Mouse (Mus musculus) intestine, postnatal 0 days (tissue): Measurements from ENCODE around the gene Mrpl23. TPM values are rescaled to one million over a fixed set of nuclear protein-coding genes. Genes with fewer than 3 reads are reported as not detected.

Experiments
- ATAC-seq: fragments of 200-750 bp; cut with Nextera tagmentation; 2 replicates; pipeline ENCODE4 v1.8.0; 2017; ENCODE audit warnings: mild to moderate bottlenecking, moderate TSS enrichment, moderate library complexity
- H3K27ac ChIP-seq: fragments of 300-500 bp; sonication (generic); 2 replicates; pipeline ENCODE4 v1.5.1; 2014; ENCODE audit warnings: mild to moderate bottlenecking, low read depth, low read length, moderate library complexity
- H3K27me3 ChIP-seq: fragments of 300-500 bp; sonication (generic); replicated peaks from 2 replicates; pipeline ENCODE4 v1.6.1; 2014; ENCODE audit warnings: low read length, mixed read lengths; ENCODE audit not compliant: control insufficient read depth, insufficient read depth
- H3K36me3 ChIP-seq: fragments of 300-500 bp; sonication (generic); 2 replicates; pipeline ENCODE4 v1.6.1; 2014; ENCODE audit warnings: mild to moderate bottlenecking, moderate library complexity; ENCODE audit not compliant: control insufficient read depth, insufficient read depth
- H3K4me1 ChIP-seq: fragments of 300-500 bp; sonication (generic); replicated peaks from 2 replicates; pipeline ENCODE4 v1.6.1; 2014; ENCODE audit warnings: antibody characterized with exemption, low read length, mixed read lengths; ENCODE audit not compliant: control insufficient read depth, insufficient read depth
- H3K4me2 ChIP-seq: fragments of 300-500 bp; sonication (generic); replicated peaks from 2 replicates; pipeline ENCODE4 v1.6.1; 2014; ENCODE audit warnings: low read depth, mild to moderate bottlenecking, moderate library complexity
- H3K4me3 ChIP-seq: fragments of 300-500 bp; sonication (generic); 2 replicates; pipeline ENCODE4 v1.5.1; 2014; ENCODE audit warnings: low read depth, low read length
- H3K9ac ChIP-seq: fragments of 300-500 bp; sonication (generic); 2 replicates; pipeline ENCODE4 v1.6.1; 2014; ENCODE audit warnings: mild to moderate bottlenecking, low read depth, low read length
- H3K9me3 ChIP-seq: fragments of 300-500 bp; sonication (generic); 2 replicates; pipeline ENCODE4 v1.6.1; 2016; ENCODE audit warnings: mixed run types; ENCODE audit not compliant: control insufficient read depth
- CTCF ChIP-seq: sonication (generic); IDR thresholded peaks from 2 replicates; pipeline ENCODE4 v1.5.1; 2016; ENCODE audit warnings: low read depth, mild to moderate bottlenecking, control low read depth, antibody characterized with exemption, moderate library complexity
- WGBS: fragments of 180-500 bp; shearing (Covaris S2); extraction: QIAGEN DNeasy Blood & Tissue Kit; methylation state at CpG from one replicate; pipeline ENCODE4 v1.1.7; 2014; 5-methylcytosine and 5-hydroxymethylcytosine counted together
- polyA plus RNA-seq: library from polyadenylated mRNA; unstranded; fragments of >200 nt; fragmentation: Nextera tagmentation; extraction: Ambion mirVana; gene quantifications from 2 replicates; pipeline ENCODE4 v1.2.1, GENCODE M21; 2015

The Mrpl23 gene
- polyA plus RNA-seq, 1 experiment from 2014 or later, result 26.7 TPM

DNA sequence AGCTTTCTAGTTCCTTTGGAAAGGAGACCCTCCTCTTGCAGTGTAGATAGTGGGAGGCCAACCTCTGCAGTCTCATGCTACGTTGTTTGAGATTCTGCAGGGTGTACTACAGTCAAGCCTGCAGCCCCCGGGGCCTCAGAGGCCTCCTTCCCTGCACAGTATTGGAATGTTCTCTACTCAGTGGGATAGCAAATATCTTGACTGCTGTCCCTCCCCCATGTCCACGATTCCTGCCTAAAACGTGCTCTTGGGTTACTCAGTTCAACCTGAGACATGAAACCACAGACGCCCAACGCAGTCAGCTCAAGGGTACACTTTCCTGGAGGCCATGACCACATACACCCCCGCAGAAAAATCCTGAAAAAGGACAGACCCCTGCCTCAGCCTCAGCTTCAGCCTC, 39.9 kb downstream of the Mrpl23 start:
- no peak overlapping the region for H3K9ac ChIP-seq
- ATAC-seq, result no peak
- WGBS, result 28% methylated on average over 7 of the region's 7 CpGs
- H3K36me3 ChIP-seq, result no peaks in the 10 kb centered on the region
- H3K27ac ChIP-seq, result no peak overlapping the region
- peaks cover 35% of the 10 kb centered on the region for H3K4me1 ChIP-seq
- no peaks in the 10 kb centered on the region for H3K27me3 ChIP-seq
- TF ChIP-seq CTCF, result no peak
- H3K4me2 ChIP-seq, result no peak overlapping the region
- H3K9me3 ChIP-seq, result no peaks in the 10 kb centered on the region
- no peak overlapping the region for H3K4me3 ChIP-seq

DNA sequence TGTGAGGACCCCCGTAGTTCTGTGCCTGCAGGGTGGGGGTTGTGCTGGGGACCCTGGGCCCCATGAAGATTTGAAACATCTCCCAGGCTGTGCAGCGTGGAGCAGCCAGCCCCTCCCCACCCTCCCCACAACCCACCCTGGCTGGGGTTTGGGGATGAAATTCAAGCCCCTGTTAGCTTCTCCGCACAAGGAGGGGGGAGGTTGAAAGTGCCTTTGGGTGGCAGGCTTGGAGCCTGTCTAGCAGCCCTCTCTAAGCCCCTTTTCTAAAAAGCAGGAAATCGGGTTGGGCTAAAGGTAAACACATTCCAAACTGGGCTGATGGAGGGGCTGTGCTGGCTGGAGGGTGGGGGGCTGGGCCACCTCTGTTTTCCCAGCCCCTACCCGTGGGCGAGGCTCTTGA, 40.5 kb downstream of the Mrpl23 start:
- H3K27ac ChIP-seq, result no peak overlapping the region
- no peak for ATAC-seq
- H3K9me3 ChIP-seq, result no peaks in the 10 kb centered on the region
- no peaks in the 10 kb centered on the region for H3K27me3 ChIP-seq
- WGBS, result 34% methylated on average over 6 of the region's 6 CpGs
- no peaks in the 10 kb centered on the region for H3K36me3 ChIP-seq
- H3K9ac ChIP-seq, result no peak overlapping the region
- no peak overlapping the region for H3K4me3 ChIP-seq
- peaks cover 31% of the 10 kb centered on the region for H3K4me1 ChIP-seq
- no peak for TF ChIP-seq CTCF
- no peak overlapping the region for H3K4me2 ChIP-seq

DNA sequence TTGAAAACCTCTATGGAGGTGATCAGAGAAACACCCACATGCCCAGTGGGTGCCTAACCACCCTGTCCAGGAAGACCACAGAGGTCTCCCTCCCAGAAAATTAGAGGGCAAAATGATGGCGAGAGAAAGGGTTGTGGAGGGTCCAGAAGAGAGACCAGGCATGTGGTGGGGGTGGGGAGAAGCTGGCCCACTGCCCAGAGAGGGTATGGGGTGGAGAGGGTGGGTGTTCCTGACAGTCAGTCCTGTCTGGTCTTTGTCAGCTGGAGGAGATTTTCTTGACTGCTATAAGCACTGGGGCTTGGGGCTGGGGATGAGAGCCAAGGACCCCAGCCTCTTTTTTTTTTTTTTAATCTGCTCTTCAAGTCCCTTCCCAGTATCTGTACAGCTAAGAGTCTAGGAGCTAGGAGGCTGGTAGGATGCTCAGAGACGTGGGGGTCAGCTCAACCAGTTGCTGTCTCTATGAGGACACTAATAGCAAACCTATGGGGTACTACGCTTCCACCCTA, 41.7 kb downstream of the Mrpl23 start:
- Histone ChIP-seq H3K9ac (no peak overlapping the region), H3K4me1 (peaks cover 31% of the 10 kb centered on the region), H3K36me3 (no peaks in the 10 kb centered on the region), H3K27me3 (no peaks in the 10 kb centered on the region), H3K9me3 (no peaks in the 10 kb centered on the region), H3K27ac (no peak overlapping the region), H3K4me2 (no peak overlapping the region), H3K4me3 (no peak overlapping the region)
- WGBS, result 61% methylated on average over 3 of the region's 3 CpGs
- no peak for ATAC-seq
- TF ChIP-seq CTCF, result no peak

GRCm38 (mm10) chr7:142574826-142575351, 42.4 kb downstream of the Mrpl23 start:
- Histone ChIP-seq H3K9ac (peak overlapping the region; percentile 3; the same call in 1 of the 2 replicates), H3K9me3 (no peaks in the 10 kb centered on the region), H3K4me1 (peaks cover 31% of the 10 kb centered on the region), H3K4me2 (no peak overlapping the region), H3K4me3 (no peak overlapping the region), H3K27me3 (no peaks in the 10 kb centered on the region), H3K36me3 (no peaks in the 10 kb centered on the region), H3K27ac (0 out of 2 replicates have a peak overlapping the region, but pooled peaks have one; percentile 7)
- no peak for TF ChIP-seq CTCF
- ATAC-seq, result no peak
- WGBS, result 48% methylated on average over 9 of the region's 9 CpGs

- Histone ChIP-seq H3K4me2 (peak overlapping the region; percentile 58), H3K4me3 (no peak overlapping the region), H3K9ac (no peak overlapping the region), H3K27me3 (no peaks in the 10 kb centered on the region), H3K9me3 (no peaks in the 10 kb centered on the region), H3K4me1 (peaks cover 31% of the 10 kb centered on the region), H3K27ac (no peak overlapping the region), H3K36me3 (no peaks in the 10 kb centered on the region)
- no peak for ATAC-seq
- TF ChIP-seq CTCF, result no peak
- WGBS, result 39% methylated on average over 12 of the region's 12 CpGs
Measured at GRCm38 (mm10) chr7:142575491-142575890, 43.0 kb downstream of the Mrpl23 start.

- no peak for ATAC-seq
- Histone ChIP-seq H3K27me3 (no peaks in the 10 kb centered on the region), H3K9ac (no peak overlapping the region), H3K4me3 (no peak overlapping the region), H3K4me1 (peaks cover 29% of the 10 kb centered on the region), H3K27ac (no peak overlapping the region), H3K4me2 (peak overlapping the region; percentile 58), H3K36me3 (no peaks in the 10 kb centered on the region), H3K9me3 (no peaks in the 10 kb centered on the region)
- WGBS, result 64% methylated on average over 5 of the region's 5 CpGs
- no peak for TF ChIP-seq CTCF
Measured at GRCm38 (mm10) chr7:142575971-142576370, 43.5 kb downstream of the Mrpl23 start.
